Mouse (Mus musculus) forebrain, embryonic 10.5 days (tissue): Measurements from ENCODE around the gene Rest. TPM values are rescaled to one million over a fixed set of nuclear protein-coding genes. Genes with fewer than 3 reads are reported as not detected.

ENCODE experiments used
- DNase-seq: peaks from one replicate; pipeline ENCODE4 v3.0.0-alpha.2; 2017; ENCODE audit warnings: low spot score; ENCODE audit errors: extremely low spot score
- H3K27ac ChIP-seq: fragments of 300-500 bp; sonication (generic); 2 replicates; pipeline ENCODE4 v1.5.1; 2016; ENCODE audit warnings: mild to moderate bottlenecking
- H3K27me3 ChIP-seq: fragments of 300-500 bp; sonication (generic); 2 replicates; pipeline ENCODE4 v1.6.1; 2016; ENCODE audit warnings: mild to moderate bottlenecking; ENCODE audit not compliant: poor library complexity, severe bottlenecking
- H3K36me3 ChIP-seq: fragments of 300-500 bp; sonication (generic); replicated peaks from 2 replicates; pipeline ENCODE4 v1.6.1; 2016; ENCODE audit warnings: mild to moderate bottlenecking, moderate library complexity
- H3K4me1 ChIP-seq: fragments of 300-500 bp; sonication (generic); 2 replicates; pipeline ENCODE4 v1.6.1; 2016
- H3K4me3 ChIP-seq: fragments of 300-500 bp; sonication (generic); 2 replicates; pipeline ENCODE4 v1.5.1; 2016; ENCODE audit warnings: mild to moderate bottlenecking, moderate library complexity
- H3K9me3 ChIP-seq: fragments of 300-500 bp; sonication (generic); 2 replicates; pipeline ENCODE4 v1.6.1; 2016; ENCODE audit warnings: mild to moderate bottlenecking, moderate library complexity
- WGBS: fragments of 180-500 bp; shearing (Covaris S2); methylation state at CpG from one replicate; pipeline ENCODE4 v1.1.7; 2016; 5-methylcytosine and 5-hydroxymethylcytosine counted together
- polyA plus RNA-seq: library from polyadenylated mRNA; unstranded; fragments of >200 nt; fragmentation: Nextera tagmentation; extraction: Ambion mirVana; gene quantifications from 2 replicates; pipeline ENCODE4 v1.2.1, GENCODE M21; 2016

Rest gene
- polyA plus RNA-seq, 1 experiment from 2014 or later = 22.3 TPM

GRCm38 (mm10) chr5:77292803-77293522 lies 27.7 kb downstream of the Rest start:
- Histone ChIP-seq H3K9me3 (no peaks in the 10 kb centered on the region), H3K27me3 (no peaks in the 10 kb centered on the region), H3K27ac (no peak overlapping the region), H3K4me3 (no peak overlapping the region), H3K4me1 (no peaks in the 10 kb centered on the region), H3K36me3 (peaks cover 96% of the 10 kb centered on the region)
- no peak for DNase-seq
- WGBS = 95% methylated on average over 7 of the region's 7 CpGs

DNA sequence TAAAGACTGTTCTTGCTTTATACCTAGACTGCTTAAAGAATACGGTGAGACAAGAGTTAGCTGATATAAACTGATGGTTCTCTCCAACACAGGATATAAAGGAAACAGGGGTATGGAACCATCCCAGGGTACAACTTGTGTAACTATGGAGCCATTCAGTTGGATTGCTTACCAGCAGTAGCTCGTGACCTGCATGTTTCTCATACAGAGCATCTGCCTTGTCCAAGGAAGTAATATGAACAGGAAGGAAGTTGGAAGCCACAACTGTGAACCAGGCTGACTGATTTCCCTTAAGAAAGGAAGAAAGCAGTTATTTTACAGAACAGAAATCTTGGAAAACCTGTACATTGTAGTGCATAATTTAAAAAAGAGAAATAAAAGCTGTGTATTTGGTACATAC lies 34.2 kb downstream of the Rest start:
- Histone ChIP-seq H3K4me3 (no peak overlapping the region), H3K36me3 (peaks cover 92% of the 10 kb centered on the region), H3K4me1 (no peaks in the 10 kb centered on the region), H3K27ac (no peak overlapping the region), H3K9me3 (no peaks in the 10 kb centered on the region), H3K27me3 (no peaks in the 10 kb centered on the region)
- no peak for DNase-seq
- 93% methylated on average over 2 of the region's 2 CpGs for WGBS

DNA sequence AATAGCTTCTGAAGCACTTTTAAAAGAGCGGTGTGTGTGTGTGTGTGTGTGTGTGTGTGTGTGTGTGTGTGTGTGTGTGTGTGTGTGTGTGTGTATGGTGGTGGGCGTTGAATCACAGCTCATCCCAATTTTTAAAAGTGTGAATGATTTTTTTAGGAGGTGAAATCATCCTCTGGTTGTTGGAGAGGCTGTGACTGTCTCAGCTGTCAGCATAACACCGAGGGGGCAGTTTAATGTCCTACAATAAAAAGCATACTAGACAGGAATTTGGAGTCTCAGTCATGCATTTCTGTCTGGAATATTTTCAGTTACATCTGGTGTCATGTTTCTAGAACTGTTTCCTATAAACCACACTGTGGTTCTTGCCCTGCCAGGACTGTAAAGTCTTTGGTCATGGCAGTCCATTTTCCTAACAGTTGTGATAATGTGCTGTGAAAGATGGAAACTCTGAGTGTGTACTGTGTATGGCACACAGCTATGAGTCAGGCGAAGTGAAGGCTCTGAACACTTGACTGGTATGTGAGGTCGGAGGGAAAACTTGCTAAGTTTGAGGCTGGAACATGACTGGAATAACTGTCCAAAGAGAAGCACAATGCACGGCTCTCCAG lies 36.1 kb downstream of the Rest start:
- Histone ChIP-seq H3K36me3 (peaks cover 93% of the 10 kb centered on the region), H3K4me3 (no peak overlapping the region), H3K4me1 (no peaks in the 10 kb centered on the region), H3K27me3 (no peaks in the 10 kb centered on the region), H3K9me3 (no peaks in the 10 kb centered on the region), H3K27ac (no peak overlapping the region)
- 94% methylated on average over 6 of the region's 6 CpGs for WGBS
- no peak for DNase-seq

DNA sequence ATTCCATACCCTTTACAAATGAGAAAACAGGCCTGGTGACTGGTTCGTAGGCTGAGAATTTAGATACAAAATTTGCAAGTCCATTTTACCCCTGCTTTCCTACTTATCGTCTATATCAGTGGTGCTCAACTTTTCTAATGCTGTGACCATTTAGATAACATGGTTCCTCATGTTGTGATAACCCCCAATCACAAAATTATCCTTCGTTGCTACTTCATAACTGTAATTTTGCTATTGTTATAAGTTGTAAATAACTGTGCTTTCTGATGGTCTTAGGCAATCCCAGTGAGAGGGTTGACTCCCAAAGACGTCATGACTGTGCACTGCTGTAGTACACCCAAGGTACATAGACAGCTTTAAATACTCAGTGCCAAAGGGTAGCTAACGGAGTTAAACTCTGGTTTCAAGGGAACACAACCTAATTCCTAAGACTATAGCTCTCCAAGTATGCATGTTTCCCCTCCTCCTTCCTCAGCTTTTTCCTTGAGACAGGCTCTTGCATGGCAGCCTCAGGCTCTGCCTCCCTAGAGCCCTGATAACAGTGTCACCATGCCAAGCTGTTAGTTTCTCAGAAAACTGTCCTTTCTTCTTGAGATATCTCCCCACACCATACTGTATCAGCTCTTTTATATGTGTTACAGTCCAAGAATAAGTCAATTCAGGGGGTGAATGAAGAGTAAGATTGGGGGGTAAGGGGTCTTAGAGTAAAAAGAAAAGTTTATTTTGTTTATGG lies 42.7 kb downstream of the Rest start:
- Histone ChIP-seq H3K27me3 (no peaks in the 10 kb centered on the region), H3K4me3 (peak overlapping the region; percentile 97), H3K4me1 (peaks cover 34% of the 10 kb centered on the region), H3K9me3 (no peaks in the 10 kb centered on the region), H3K27ac (no peak overlapping the region), H3K36me3 (peaks cover 56% of the 10 kb centered on the region)
- no peak for DNase-seq
- 85% methylated on average over 5 of the region's 5 CpGs for WGBS

GRCm38 (mm10) chr5:77309051-77309906 lies 44.0 kb downstream of the Rest start:
- Histone ChIP-seq H3K27ac (peak overlapping the region; percentile 94), H3K4me1 (peaks cover 34% of the 10 kb centered on the region), H3K4me3 (peak overlapping the region; percentile 97), H3K9me3 (no peaks in the 10 kb centered on the region), H3K36me3 (peaks cover 58% of the 10 kb centered on the region), H3K27me3 (no peaks in the 10 kb centered on the region)
- DNase-seq = no peak
- WGBS = under 1% methylated on average over 76 of the region's 76 CpGs

DNA sequence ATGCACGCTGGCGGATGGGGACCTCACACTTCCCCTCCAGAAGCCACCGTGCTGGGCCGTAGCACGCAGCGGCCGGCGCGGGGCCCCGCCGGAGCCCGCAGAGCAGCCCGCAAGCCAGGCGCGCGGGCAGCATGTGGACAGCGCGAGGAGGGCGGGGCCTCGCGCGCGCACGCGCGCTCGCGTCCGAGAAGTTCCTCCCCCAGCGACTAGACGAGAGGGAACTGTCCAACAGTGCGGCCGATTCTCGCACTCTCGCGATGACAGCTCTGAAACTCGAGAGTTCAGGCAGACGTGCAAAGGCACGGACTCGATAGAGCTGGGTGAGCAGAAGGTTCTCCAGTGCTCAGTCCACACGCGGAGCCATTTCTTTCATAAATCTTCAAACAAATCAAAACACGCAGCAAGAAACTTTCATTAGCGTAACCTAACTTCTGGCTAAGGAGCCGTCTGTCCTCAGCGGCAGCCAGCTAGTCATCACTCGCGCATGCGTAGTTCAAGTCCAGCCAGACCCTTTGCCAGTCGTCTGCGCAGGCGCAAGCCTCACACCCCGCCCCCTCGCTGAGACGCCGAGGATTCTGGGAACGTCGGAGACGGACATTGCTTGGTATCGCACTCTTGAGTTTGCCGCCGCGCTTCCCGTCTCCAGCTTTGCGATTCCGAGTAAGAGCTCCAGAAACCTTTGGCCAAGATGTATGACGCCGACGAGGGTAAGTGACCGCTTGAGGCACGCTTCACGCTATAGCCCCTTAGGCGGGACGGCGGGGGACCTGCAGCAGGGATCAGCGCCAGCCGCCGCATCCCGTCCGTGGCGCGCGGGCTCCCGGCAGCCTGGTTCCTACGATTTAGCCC lies 44.9 kb downstream of the Rest start, which contains the start of the genes Noa1 and Polr2b:
TSS of gene Noa1 (minus strand) at position 161 of the 849 bp plus-strand sequence.
TSS of gene Polr2b (plus strand) at position 224 of the 849 bp plus-strand sequence.
- under 1% methylated on average over 85 of the region's 85 CpGs for WGBS
- peak; percentile 98 for DNase-seq
- H3K9me3 ChIP-seq = no peaks in the 10 kb centered on the region
- peaks cover 34% of the 10 kb centered on the region for H3K4me1 ChIP-seq
- H3K27me3 ChIP-seq = no peaks in the 10 kb centered on the region
- peak within 1 kb of the TSS; percentile 94 for H3K27ac ChIP-seq
- peaks cover 58% of the 10 kb centered on the region for H3K36me3 ChIP-seq
- peak within 1 kb of the TSS; percentile 97 for H3K4me3 ChIP-seq

DNA sequence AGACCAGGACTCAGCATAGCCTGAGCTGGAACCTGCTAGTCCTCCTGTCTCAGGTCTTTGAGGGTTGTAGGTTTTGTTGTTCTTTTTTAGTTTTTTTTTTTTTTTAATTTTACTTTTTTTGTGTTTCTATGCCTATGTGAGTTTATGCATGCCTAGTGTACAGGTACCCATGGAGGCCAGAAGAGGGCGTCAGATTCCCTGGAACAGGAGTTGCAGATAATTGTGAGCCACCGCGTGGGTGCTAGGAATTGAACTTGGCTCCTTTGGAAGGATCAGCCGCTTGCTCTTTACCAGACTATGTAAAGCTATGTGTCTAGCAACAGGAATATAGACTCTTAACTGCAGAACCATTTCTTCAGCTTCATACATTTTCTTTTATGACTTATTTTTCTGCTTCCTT lies 48.9 kb downstream of the Rest start:
- no peaks in the 10 kb centered on the region for H3K27me3 ChIP-seq
- H3K4me3 ChIP-seq = no peak overlapping the region
- H3K27ac ChIP-seq = no peak overlapping the region
- H3K4me1 ChIP-seq = peaks cover 15% of the 10 kb centered on the region
- H3K9me3 ChIP-seq = no peaks in the 10 kb centered on the region
- H3K36me3 ChIP-seq = peaks cover 74% of the 10 kb centered on the region
- no peak for DNase-seq
- 94% methylated on average over 4 of the region's 4 CpGs for WGBS

DNA sequence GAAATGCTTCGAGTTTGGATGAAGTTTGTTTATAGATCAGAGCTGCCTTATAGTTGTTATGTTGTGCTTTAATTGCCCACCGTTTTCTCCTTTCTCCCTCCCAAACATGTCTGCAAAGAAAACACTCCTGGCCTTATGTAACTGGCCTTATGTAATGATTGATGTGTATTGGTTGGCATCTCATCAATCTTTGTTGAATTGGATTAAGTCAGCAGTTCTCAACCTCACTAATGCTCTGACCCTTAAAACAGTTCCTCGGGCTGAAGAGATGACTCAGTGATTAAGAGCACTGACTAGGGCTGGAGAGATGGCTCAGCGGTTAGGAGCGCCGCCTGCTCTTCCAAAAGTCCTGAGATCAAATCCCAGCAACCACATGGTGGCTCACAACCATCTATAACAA lies 49.7 kb downstream of the Rest start:
- Histone ChIP-seq H3K27me3 (no peaks in the 10 kb centered on the region), H3K9me3 (no peaks in the 10 kb centered on the region), H3K4me3 (no peak overlapping the region), H3K27ac (no peak overlapping the region), H3K4me1 (peaks cover 11% of the 10 kb centered on the region), H3K36me3 (peaks cover 80% of the 10 kb centered on the region)
- DNase-seq = no peak
- 93% methylated on average over 6 of the region's 6 CpGs for WGBS

GRCm38 (mm10) chr5:77324936-77325335 lies 59.6 kb downstream of the Rest start:
- H3K36me3 ChIP-seq = peaks cover 99% of the 10 kb centered on the region
- 89% methylated on average over 1 of the region's 1 CpGs for WGBS
- no peak overlapping the region for H3K27ac ChIP-seq
- no peak overlapping the region for H3K4me3 ChIP-seq
- H3K27me3 ChIP-seq = no peaks in the 10 kb centered on the region
- no peaks in the 10 kb centered on the region for H3K9me3 ChIP-seq
- H3K4me1 ChIP-seq = no peaks in the 10 kb centered on the region
- no peak for DNase-seq

DNA sequence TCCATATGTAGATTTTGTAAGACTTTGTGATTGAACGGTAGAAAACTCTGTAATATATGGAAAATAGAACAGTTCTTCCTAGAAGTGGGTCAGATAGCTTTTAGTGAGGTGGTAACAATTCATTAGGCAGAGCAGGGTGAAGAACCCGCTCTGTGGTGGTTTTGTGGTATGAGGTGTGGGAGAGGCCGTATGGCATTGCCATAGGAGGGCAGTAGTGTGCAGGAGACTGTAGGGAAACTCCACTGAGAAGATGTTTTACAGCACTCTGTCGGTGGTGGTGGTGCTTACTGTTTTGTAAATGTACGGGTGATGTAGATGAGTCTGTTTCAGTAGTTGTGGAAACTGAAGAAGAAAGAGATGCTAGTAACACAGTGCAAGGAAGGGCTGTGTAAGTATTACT lies 64.9 kb downstream of the Rest start:
- H3K36me3 ChIP-seq = peaks cover 99% of the 10 kb centered on the region
- no peak overlapping the region for H3K4me3 ChIP-seq
- no peak for DNase-seq
- H3K9me3 ChIP-seq = no peaks in the 10 kb centered on the region
- no peaks in the 10 kb centered on the region for H3K4me1 ChIP-seq
- no peak overlapping the region for H3K27ac ChIP-seq
- H3K27me3 ChIP-seq = no peaks in the 10 kb centered on the region
- 84% methylated on average over 5 of the region's 5 CpGs for WGBS
